Mouse (Mus musculus): ENCODE measurements around the gene Gm10799. TPM values are rescaled to one million over a fixed set of nuclear protein-coding genes. Genes with fewer than 3 reads are reported as not detected.

Gm10799 gene
- total RNA-seq, 2 experiments from 2014 or later = not detected

GRCm38 (mm10) chr2:104030381-104030780 is 38.0 kb downstream of the Gm10799 start:
- no peak for DNase-seq (ENCODE audit: low spot score in 2 of 2)
- intact Hi-C loops (cut with DNase I) = loop anchor here (10.0 kb wide), 2 partner anchors 94 to 394 kb away; partner anchors contain the start of gene A930018P22Rik

GRCm38 (mm10) chr2:104029074-104029473 is 39.3 kb downstream of the Gm10799 start:
- no peak for DNase-seq (ENCODE audit: low spot score in 2 of 2)
- intact Hi-C loops (cut with DNase I) = no loop called here

DNA sequence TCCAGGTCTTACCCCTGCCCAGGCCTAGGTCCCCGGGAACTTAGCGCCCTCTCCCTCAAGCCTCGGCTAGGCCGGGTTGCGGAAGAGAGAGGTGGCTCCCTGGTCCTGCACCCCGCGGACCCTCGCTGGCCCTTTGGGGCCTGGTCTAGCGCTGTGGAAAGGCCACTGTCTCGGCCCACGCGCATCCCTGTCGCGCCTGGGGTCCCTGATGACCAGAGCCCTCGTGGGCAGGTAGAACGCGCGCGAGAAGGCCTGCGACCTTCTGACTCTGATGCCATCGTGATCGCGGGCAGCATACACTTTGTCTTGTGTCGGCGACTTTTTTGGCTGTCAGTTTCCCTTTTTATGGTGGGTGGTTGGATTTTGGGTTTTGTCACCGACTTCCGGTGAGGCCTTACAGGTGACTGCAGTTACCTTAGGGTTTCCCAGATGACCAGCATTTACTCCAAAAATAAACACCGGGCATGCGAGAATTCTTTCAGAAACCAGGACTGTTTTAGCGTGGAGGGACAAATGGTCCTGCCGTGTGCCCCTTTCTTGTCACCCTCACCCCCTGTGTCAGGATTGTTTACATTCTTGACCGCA is 40.1 kb downstream of the Gm10799 start, which contains the start of gene 4931422A03Rik:
Gene 4931422A03Rik (minus strand): TSS at position 223 of the 585 bp plus-strand sequence.
- intact Hi-C loops (cut with DNase I) = no loop called here
- peak; percentile 16 for DNase-seq (ENCODE audit: low spot score in 2 of 2)

- DNase-seq (ENCODE audit: low spot score in 2 of 2) = peak; percentile 71 to 77
- intact Hi-C loops (cut with DNase I) = no loop called here
Measured at GRCm38 (mm10) chr2:104027458-104028138, 40.8 kb downstream of the Gm10799 start, which contains the start of gene Fbxo3. Fbxo3 (plus strand) TSS chr2:104027721.

DNA sequence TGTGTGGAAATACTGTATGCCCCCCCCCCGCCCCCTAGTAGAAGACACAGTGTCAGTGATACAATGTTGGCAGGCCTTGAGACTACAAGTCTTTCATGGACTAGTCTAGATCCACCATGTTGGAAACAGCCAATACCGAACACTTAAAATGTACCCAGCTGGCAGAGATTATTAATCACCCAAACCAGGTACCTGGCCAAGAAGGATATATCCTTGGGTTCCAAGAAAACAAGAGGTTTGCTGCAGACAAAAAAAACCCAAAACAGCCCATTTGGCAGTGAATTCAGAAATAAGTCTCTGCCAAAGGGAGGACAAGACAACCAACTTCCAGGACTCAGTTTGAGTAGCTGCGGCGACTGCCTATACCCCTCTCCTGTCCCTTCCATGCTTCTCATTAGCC is 43.7 kb downstream of the Gm10799 start:
- intact Hi-C loops (cut with DNase I) = no loop called here
- DNase-seq (ENCODE audit: low spot score in 2 of 2) = no peak

DNA sequence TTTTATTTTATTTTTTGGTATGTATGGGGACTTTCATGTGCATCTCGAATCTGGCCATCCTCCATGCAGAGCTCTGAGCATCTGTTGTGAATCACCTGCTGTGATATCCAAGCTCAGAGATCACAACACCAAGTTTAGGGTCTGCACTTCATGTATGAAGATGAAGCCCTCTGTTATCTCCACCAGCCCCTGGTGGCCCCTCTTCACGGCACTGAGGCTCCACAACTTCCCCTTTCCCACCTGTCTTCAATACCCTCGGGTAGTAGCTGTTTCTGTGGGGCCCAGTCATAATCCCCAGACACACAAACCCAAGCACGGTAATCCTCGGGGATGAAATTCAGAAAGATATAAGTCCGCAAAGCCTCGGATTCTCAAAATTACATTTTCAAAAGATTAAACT is 45.3 kb downstream of the Gm10799 start:
- DNase-seq (ENCODE audit: low spot score in 2 of 2) = no peak
- intact Hi-C loops (cut with DNase I) = no loop called here

Other genes starting within 250 kb of the Gm10799 start
- 10 to 100 TPM; 19.0 to 21.9 TPM for gene Lmo2, start 110.6 kb downstream of the Gm10799 start, total RNA-seq (2021)
- 10 to 100 TPM; 52.2 to 53.6 TPM for gene Fbxo3, start 40.8 kb downstream of the Gm10799 start, total RNA-seq (2021)
- gene 4931422A03Rik, start 40.2 kb downstream of the Gm10799 start, total RNA-seq (2021) = not detected
- gene Gm10912, start 2.7 kb downstream of the Gm10799 start, total RNA-seq (2021) = under 1 TPM; 0.19 to 0.35 TPM
- gene Cd59b, start 1.3 kb upstream of the Gm10799 start, total RNA-seq (2021) = under 1 TPM; 0.59 to 0.88 TPM
- 1 to 10 TPM; 2.0 to 2.1 TPM for gene Cd59a, start 27.3 kb upstream of the Gm10799 start, total RNA-seq (2021)
- under 1 TPM in 1 of 2 experiments, not detected in 1; 0.44 TPM for gene A930018P22Rik, start 54.2 kb upstream of the Gm10799 start, total RNA-seq (2021)